Mouse (Mus musculus) liver, embryonic 15.5 days (tissue): Measurements from ENCODE around the gene Rps15. TPM values are rescaled to one million over a fixed set of nuclear protein-coding genes. Genes with fewer than 3 reads are reported as not detected.
A peak's percentile ranks its signal among the peaks of the same experiment; 100 is the strongest.

ENCODE experiments used
- ATAC-seq: fragments of 200-750 bp; cut with Nextera tagmentation; 2 replicates; pipeline ENCODE4 v1.8.0; 2017; ENCODE audit warnings: moderate number of reproducible peaks, mild to moderate bottlenecking, moderate library complexity; ENCODE audit not compliant: insufficient read depth
- H3K27ac ChIP-seq: fragments of 300-500 bp; sonication (generic); replicated peaks from 2 replicates; pipeline ENCODE4 v1.5.1; 2015; ENCODE audit warnings: mild to moderate bottlenecking, inconsistent platforms
- H3K27me3 ChIP-seq: fragments of 300-500 bp; sonication (generic); 2 replicates; pipeline ENCODE4 v1.6.1; 2015; ENCODE audit warnings: mild to moderate bottlenecking, inconsistent platforms
- H3K36me3 ChIP-seq: fragments of 300-500 bp; sonication (generic); replicated peaks from 2 replicates; pipeline ENCODE4 v1.6.1; 2015; ENCODE audit warnings: moderate library complexity, mild to moderate bottlenecking, inconsistent platforms
- H3K4me1 ChIP-seq: fragments of 300-500 bp; sonication (generic); replicated peaks from 2 replicates; pipeline ENCODE4 v1.6.1; 2015; ENCODE audit warnings: inconsistent platforms
- H3K4me2 ChIP-seq: fragments of 300-500 bp; sonication (generic); 2 replicates; pipeline ENCODE4 v1.6.1; 2015; ENCODE audit warnings: moderate library complexity, mild to moderate bottlenecking, inconsistent platforms
- H3K4me3 ChIP-seq: fragments of 300-500 bp; sonication (generic); replicated peaks from 2 replicates; pipeline ENCODE4 v1.5.1; 2015; ENCODE audit warnings: mild to moderate bottlenecking, inconsistent platforms
- H3K9ac ChIP-seq: fragments of 300-500 bp; sonication (generic); 2 replicates; pipeline ENCODE4 v1.6.1; 2015; ENCODE audit warnings: moderate library complexity, mild to moderate bottlenecking, inconsistent platforms
- H3K9me3 ChIP-seq: fragments of 300-500 bp; sonication (generic); replicated peaks from 2 replicates; pipeline ENCODE4 v1.6.1; 2016; ENCODE audit warnings: inconsistent platforms
- WGBS: fragments of 180-500 bp; shearing (Covaris S2); methylation state at CpG from one replicate; pipeline ENCODE4 v1.1.7; 2015; ENCODE audit warnings: mixed read lengths; ENCODE audit not compliant: insufficient replicate concordance; 5-methylcytosine and 5-hydroxymethylcytosine counted together
- polyA plus RNA-seq: library from polyadenylated mRNA; unstranded; fragments of >200 nt; fragmentation: Nextera tagmentation; extraction: Ambion mirVana; gene quantifications from 2 replicates; pipeline ENCODE4 v1.2.1, GENCODE M21; 2015

The Rps15 gene
- polyA plus RNA-seq, 1 experiment from 2014 or later, result 527 TPM

GRCm38 (mm10) chr10:80321014-80321669 lies 28.9 kb downstream of the Rps15 start:
- H3K36me3 ChIP-seq, result peaks cover 21% of the 10 kb centered on the region
- H3K4me2 ChIP-seq, result peak overlapping the region; percentile 100
- no peak for ATAC-seq
- 47% methylated on average over 6 of the region's 6 CpGs for WGBS
- H3K4me3 ChIP-seq, result peak overlapping the region; percentile 86
- H3K4me1 ChIP-seq, result peaks cover 89% of the 10 kb centered on the region
- peak overlapping the region; percentile 5; the same call in 1 of the 2 replicates for H3K9ac ChIP-seq
- H3K9me3 ChIP-seq, result no peaks in the 10 kb centered on the region
- peaks cover 10% of the 10 kb centered on the region for H3K27me3 ChIP-seq
- peak overlapping the region; percentile 87 for H3K27ac ChIP-seq

GRCm38 (mm10) chr10:80321670-80322581 lies 29.7 kb downstream of the Rps15 start:
- 78% methylated on average over 21 of the region's 21 CpGs for WGBS
- no peak for ATAC-seq
- H3K4me1 ChIP-seq, result peaks cover 81% of the 10 kb centered on the region
- H3K4me3 ChIP-seq, result peak overlapping the region; percentile 77
- peak overlapping the region; percentile 86 for H3K27ac ChIP-seq
- H3K36me3 ChIP-seq, result peaks cover 21% of the 10 kb centered on the region
- peak overlapping the region; percentile 100 for H3K4me2 ChIP-seq
- H3K27me3 ChIP-seq, result peaks cover 2% of the 10 kb centered on the region
- peak overlapping the region; percentile 21 for H3K9ac ChIP-seq
- no peaks in the 10 kb centered on the region for H3K9me3 ChIP-seq

- Histone ChIP-seq H3K4me2 (peak overlapping the region; percentile 100), H3K4me1 (peaks cover 77% of the 10 kb centered on the region), H3K27me3 (no peaks in the 10 kb centered on the region), H3K4me3 (peak overlapping the region; percentile 77), H3K27ac (peak overlapping the region; percentile 86), H3K36me3 (peaks cover 16% of the 10 kb centered on the region), H3K9ac (peak overlapping the region; percentile 70), H3K9me3 (no peaks in the 10 kb centered on the region)
- peak; percentile 8 for ATAC-seq
- 2% methylated on average over 28 of the region's 28 CpGs for WGBS
Observed at GRCm38 (mm10) chr10:80322811-80323211, 30.6 kb downstream of the Rps15 start.

DNA sequence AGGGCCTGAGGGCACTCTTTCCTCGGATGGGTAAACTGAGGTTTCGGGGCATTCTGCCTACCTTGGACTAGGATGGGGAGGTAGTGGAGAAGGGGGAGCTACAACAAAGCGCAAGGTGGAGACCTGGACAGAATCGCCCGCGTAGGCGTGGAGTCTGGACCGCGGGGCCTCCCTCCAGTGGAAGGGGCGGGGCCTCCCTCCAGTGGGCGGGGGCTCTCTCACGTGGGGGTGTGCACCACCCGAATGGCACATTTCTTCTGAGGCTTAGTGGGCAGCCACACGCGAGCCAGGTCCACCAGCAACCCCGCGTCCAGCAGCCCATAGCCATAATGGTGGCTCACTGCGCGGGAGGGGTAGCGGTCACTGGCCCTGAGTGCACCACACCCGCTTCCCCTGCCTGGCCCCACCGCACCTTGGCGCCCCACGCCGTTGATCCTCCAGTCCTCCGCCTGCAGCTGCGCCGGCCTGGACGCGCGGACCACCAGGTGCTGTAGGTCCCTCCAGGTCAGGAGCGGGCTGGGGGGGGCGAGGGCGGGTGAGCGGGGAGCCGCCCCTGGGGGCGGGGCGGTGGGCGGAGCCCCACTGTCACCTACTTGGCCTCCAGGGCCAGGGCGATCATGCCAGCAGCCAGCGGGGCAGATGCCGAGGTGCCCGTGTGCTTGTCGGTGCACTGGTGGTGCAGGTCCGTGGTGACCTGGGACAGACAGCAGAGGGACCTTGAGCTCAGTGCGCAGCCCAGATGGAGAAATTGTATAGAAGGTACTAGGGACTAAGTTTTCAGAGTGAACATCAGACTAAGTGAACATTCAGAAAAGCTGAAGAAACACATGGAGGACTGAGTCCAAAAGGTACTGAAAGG lies 31.2 kb downstream of the Rps15 start:
- peak overlapping the region; percentile 77 for H3K4me3 ChIP-seq
- peaks cover 9% of the 10 kb centered on the region for H3K36me3 ChIP-seq
- peak; percentile 66 for ATAC-seq
- WGBS, result under 1% methylated on average over 46 of the region's 46 CpGs
- peak overlapping the region; percentile 70 for H3K9ac ChIP-seq
- H3K27me3 ChIP-seq, result no peaks in the 10 kb centered on the region
- peaks cover 75% of the 10 kb centered on the region for H3K4me1 ChIP-seq
- H3K9me3 ChIP-seq, result no peaks in the 10 kb centered on the region
- H3K27ac ChIP-seq, result peak overlapping the region; percentile 86
- peak overlapping the region; percentile 100 for H3K4me2 ChIP-seq

DNA sequence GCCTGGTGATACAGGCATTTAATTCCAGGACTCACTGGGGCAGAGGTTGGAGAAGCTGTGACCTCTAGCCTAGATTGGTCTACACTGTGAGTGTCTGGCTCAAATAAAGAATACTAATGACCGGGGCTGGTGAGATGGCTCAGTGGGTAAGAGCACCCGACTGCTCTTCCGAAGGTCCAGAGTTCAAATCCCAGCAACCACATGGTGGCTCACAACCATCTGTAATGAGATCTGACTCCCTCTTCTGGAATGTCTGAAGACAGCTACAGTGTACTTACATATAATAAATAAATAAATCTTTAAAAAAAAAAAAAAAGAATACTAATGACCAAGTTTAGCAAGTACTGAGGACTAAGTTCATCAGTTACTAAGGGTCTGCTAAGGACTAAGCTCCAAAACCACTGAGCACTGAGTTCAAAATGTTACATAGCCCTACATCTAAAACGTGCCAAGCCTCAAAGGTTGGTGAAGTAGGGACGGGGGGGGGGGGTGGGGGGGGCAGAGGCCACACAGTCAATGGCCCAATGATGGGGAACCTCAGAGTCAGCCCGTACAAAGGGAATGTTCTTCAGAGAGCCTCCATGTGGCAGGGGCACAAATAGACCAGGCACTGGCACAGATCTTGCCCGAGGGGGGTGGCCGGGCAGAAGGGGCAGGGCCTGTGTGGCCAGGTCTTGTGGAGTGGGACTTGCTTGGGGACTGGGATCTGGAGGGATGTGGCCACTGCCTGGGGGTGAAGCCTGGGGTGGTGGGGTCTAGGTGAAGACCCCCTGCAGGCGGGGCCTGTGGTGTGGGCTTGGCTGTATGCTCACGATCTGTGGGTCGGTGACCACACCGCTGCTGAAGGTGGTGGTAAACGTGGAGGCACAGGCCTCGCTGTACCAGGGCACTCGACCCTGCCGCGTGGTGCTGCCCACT lies 32.1 kb downstream of the Rps15 start:
- peak overlapping the region; percentile 86 for H3K27ac ChIP-seq
- 66% methylated on average over 17 of the region's 17 CpGs for WGBS
- H3K9me3 ChIP-seq, result no peaks in the 10 kb centered on the region
- H3K4me1 ChIP-seq, result peaks cover 75% of the 10 kb centered on the region
- peak overlapping the region; percentile 77 for H3K4me3 ChIP-seq
- no peak overlapping the region for H3K9ac ChIP-seq
- H3K36me3 ChIP-seq, result no peaks in the 10 kb centered on the region; the same call in 1 of the 2 replicates
- no peaks in the 10 kb centered on the region for H3K27me3 ChIP-seq
- H3K4me2 ChIP-seq, result peak overlapping the region; percentile 100
- no peak for ATAC-seq

- peaks cover 75% of the 10 kb centered on the region for H3K4me1 ChIP-seq
- no peaks in the 10 kb centered on the region for H3K9me3 ChIP-seq
- H3K9ac ChIP-seq, result no peak overlapping the region
- 0 out of 2 replicates have a peak overlapping the region, but pooled peaks have one; percentile 10 for H3K4me2 ChIP-seq
- H3K36me3 ChIP-seq, result no peaks in the 10 kb centered on the region
- no peak overlapping the region for H3K4me3 ChIP-seq
- no peaks in the 10 kb centered on the region for H3K27me3 ChIP-seq
- H3K27ac ChIP-seq, result no peak overlapping the region
- no peak for ATAC-seq
- WGBS, result 77% methylated on average over 21 of the region's 21 CpGs
Observed at GRCm38 (mm10) chr10:80325045-80325444, 32.8 kb downstream of the Rps15 start.

DNA sequence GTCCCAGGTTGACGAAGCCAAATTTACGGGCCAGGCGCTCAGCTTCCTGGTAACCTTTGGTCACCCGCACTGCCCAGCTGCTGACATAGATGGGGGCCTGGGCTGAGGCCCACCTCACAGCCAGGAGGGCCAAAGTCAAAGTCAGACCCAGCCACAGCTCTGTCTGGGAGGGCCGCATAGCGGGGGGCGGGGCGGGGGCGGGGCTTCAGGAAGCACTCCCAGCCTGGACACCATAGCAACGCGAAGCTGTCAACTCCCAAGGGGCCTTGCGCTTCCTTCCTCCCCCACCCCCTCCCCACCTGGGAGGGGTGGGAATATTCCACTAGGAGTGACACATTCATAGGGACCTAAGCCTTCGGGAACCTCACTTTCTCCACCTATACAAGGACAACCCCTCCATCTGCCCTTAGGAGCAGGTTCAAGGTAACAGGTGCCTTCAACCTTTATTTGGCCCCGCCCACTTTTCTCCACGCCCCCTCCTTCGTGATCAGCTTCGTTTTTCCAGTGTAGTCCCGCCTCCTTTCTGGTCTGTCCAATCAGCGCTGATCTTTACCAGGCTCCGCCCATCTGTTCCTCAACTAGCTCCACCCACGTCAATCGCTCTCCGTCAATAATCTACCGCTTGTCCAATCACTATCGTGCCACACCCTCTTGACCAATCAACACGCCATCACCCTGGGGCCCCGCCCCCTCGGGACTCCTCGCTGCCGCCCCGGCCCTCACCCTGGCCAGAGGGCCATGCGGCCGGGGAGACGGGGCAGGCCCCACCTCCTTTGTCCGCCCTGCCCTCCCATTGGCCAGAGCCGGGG lies 37.2 kb downstream of the Rps15 start, which contains the start of the genes Pcsk4 and Reep6:
Gene Pcsk4 (minus strand): TSS at position 226 of the 809 bp plus-strand sequence.
Gene Reep6 (plus strand): TSS at position 681 of the 809 bp plus-strand sequence.
- Histone ChIP-seq H3K4me1 (peaks cover 77% of the 10 kb centered on the region), H3K27me3 (no peaks in the 10 kb centered on the region), H3K9me3 (no peaks in the 10 kb centered on the region), H3K27ac (peak within 1 kb of the TSS; percentile 94), H3K4me2 (peak within 1 kb of the TSS; percentile 96), H3K9ac (peak within 1 kb of the TSS; percentile 65), H3K36me3 (peaks cover 11% of the 10 kb centered on the region), H3K4me3 (peak within 1 kb of the TSS; percentile 68)
- peak; percentile 80 for ATAC-seq
- WGBS, result 4% methylated on average over 36 of the region's 36 CpGs

GRCm38 (mm10) chr10:80330084-80330483 lies 37.8 kb downstream of the Rps15 start:
- H3K4me3 ChIP-seq, result peak overlapping the region; percentile 68
- H3K36me3 ChIP-seq, result peaks cover 17% of the 10 kb centered on the region
- no peaks in the 10 kb centered on the region for H3K9me3 ChIP-seq
- peak overlapping the region; percentile 65 for H3K9ac ChIP-seq
- H3K4me2 ChIP-seq, result peak overlapping the region; percentile 96
- no peak for ATAC-seq
- H3K27me3 ChIP-seq, result no peaks in the 10 kb centered on the region
- peaks cover 71% of the 10 kb centered on the region for H3K4me1 ChIP-seq
- H3K27ac ChIP-seq, result peak overlapping the region; percentile 94
- under 1% methylated on average over 41 of the region's 41 CpGs for WGBS

- WGBS, result 55% methylated on average over 2 of the region's 2 CpGs
- Histone ChIP-seq H3K36me3 (peaks cover 25% of the 10 kb centered on the region), H3K27ac (peak overlapping the region; percentile 94), H3K4me3 (peak overlapping the region; percentile 68), H3K27me3 (no peaks in the 10 kb centered on the region), H3K9me3 (no peaks in the 10 kb centered on the region), H3K9ac (peak overlapping the region; percentile 65), H3K4me1 (peaks cover 68% of the 10 kb centered on the region), H3K4me2 (peak overlapping the region; percentile 96)
- ATAC-seq, result no peak
Observed at GRCm38 (mm10) chr10:80330888-80331287, 38.6 kb downstream of the Rps15 start.
